Comparison of ENCODE assay signal across 13 mouse cellular contexts in the genomic region with DNA sequence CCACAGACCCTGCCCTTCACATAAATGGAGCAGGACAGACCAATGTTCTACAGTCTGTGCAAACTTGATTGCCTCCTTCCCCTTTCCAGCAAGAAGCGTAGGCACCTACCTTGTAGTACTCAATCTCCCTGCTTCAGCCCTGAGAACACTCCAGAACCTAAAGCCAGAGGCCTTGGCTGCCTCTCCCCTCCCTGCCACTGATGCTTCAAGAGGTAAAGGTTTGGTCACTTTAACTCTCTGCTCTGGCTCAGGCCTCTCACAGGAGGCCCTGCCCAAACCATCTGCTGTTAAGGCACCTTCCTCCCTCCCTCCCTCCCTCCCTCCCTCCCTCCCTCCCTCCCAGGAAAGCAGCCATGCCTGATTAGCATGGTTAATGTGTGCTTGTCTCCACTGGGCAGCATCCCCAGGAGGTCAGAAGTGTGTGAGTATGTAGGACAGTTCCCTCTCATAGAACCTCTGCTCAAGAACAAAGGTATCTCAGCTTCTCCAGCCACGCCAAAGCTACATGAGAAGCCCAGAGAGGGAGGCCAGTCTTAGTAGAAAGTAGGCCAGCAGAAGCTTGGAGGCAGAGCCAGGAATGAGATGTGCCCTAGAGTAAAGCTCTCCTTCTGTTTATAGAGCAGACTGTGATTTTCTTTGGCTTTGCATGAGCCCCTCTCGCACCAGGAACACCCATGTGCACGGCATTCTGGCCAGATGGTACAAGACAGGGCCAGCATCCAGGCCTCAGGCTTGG. TPM values are rescaled to one million over a fixed set of nuclear protein-coding genes. Genes with fewer than 3 reads are reported as not detected.
DNase-seq lines count a peak whose midpoint lies in the region; ATAC-seq and TF ChIP-seq lines count a peak whose summit lies in the region.
"Had no signal": no experiment of that assay in that cellular context is flagged by ENCODE, and none has a peak within 500 bp of the region (broad histone marks: within the 10 kb centered on the region; RNA-seq: fewer than 3 reads in every experiment).

No protein-coding gene starts in this region.

- no peaks in the 10 kb centered on the region for H3K4me1 ChIP-seq in liver, postnatal 0 days (ENCODE audit: insufficient read depth)
- H3K4me1 ChIP-seq in kidney, postnatal 0 days (replicated peaks; ENCODE audit: insufficient read depth, low read length) = no peaks in the 10 kb centered on the region

- peaks cover 8% of the 10 kb centered on the region for H3K27me3 ChIP-seq in liver, postnatal 0 days (ENCODE audit: insufficient read depth, low read length)
- H3K27me3 ChIP-seq in kidney, postnatal 0 days (ENCODE audit: insufficient read depth, low read length) = no peaks in the 10 kb centered on the region

- no peak overlapping the region for H3K9ac ChIP-seq in liver, postnatal 0 days (replicated peaks)
- no peak overlapping the region for H3K9ac ChIP-seq in kidney, postnatal 0 days (ENCODE audit: low read depth, low read length)
- H3K9ac ChIP-seq: embryonic facial prominence, embryonic 13.5 days; heart, embryonic 13.5 days; limb, embryonic 13.5 days had no signal

- H3K27ac ChIP-seq in gastrocnemius, adult 2 months = peak overlapping the region; percentile 51
- no peak overlapping the region for H3K27ac ChIP-seq in liver, postnatal 0 days (ENCODE audit: low read depth)
- no peak overlapping the region for H3K27ac ChIP-seq in kidney, postnatal 0 days
- H3K27ac ChIP-seq: embryonic facial prominence, embryonic 13.5 days; heart, embryonic 13.5 days; limb, embryonic 13.5 days had no signal

- no peak overlapping the region for H3K4me3 ChIP-seq in gastrocnemius, adult 2 months
- H3K4me3 ChIP-seq in liver, postnatal 0 days (ENCODE audit: low read depth, low read length) = no peak overlapping the region
- H3K4me3 ChIP-seq in kidney, postnatal 0 days (replicated peaks; ENCODE audit: low read depth, low read length) = no peak overlapping the region
- H3K4me3 ChIP-seq: embryonic facial prominence, embryonic 13.5 days; heart, embryonic 13.5 days; limb, embryonic 13.5 days had no signal

- no peak for TF ChIP-seq EP300 in liver, postnatal 0 days (IDR thresholded peaks at IDR 0.05; ENCODE audit: low read depth)

- DNase-seq in gastrocnemius, adult 2 months = no peak
- DNase-seq in gastrocnemius, postnatal 36 days = no peak
- DNase-seq in liver, postnatal 0 days = no peak
- no peak for DNase-seq in liver
- peak; percentile 84 for DNase-seq in cerebellum, adult 8-10 months
- DNase-seq in kidney, postnatal 0 days (ENCODE audit: low spot score) = no peak
- DNase-seq in heart, postnatal 25 days (ENCODE audit: low spot score) = no peak
- DNase-seq: lung, postnatal 4 days had no signal

- 78% methylated on average over 4 of the region's 4 CpGs for WGBS in liver, postnatal 0 days (ENCODE audit: insufficient replicate concordance)
- 85% methylated on average over 4 of the region's 4 CpGs for WGBS in kidney, postnatal 0 days

- intact Hi-C loops in gastrocnemius, adult 2 months (cut with DNase I) = no loop called here
- intact Hi-C loops in gastrocnemius, postnatal 36 days (cut with DNase I) = no loop called here
- intact Hi-C loops in heart, postnatal 25 days (cut with DNase I) = no loop called here

- TF ChIP-seq CTCF in gastrocnemius, adult 2 months (IDR thresholded peaks at IDR 0.05) = no peak
- no peak for TF ChIP-seq CTCF in liver, postnatal 0 days (IDR thresholded peaks at IDR 0.05; ENCODE audit: low read depth)
- no peak for TF ChIP-seq CTCF in kidney, postnatal 0 days (IDR thresholded peaks at IDR 0.05; ENCODE audit: low read depth)

- H3K4me2 ChIP-seq in liver, postnatal 0 days (ENCODE audit: low read depth, low read length) = no peak overlapping the region
- no peak overlapping the region for H3K4me2 ChIP-seq in kidney, postnatal 0 days (ENCODE audit: low read length)
- H3K4me2 ChIP-seq: embryonic facial prominence, embryonic 13.5 days; heart, embryonic 13.5 days; limb, embryonic 13.5 days had no signal

- ATAC-seq in liver, postnatal 0 days = peak; percentile 38
- ATAC-seq in kidney, postnatal 0 days (replicated peaks; ENCODE audit: low FRiP score, low read depth) = peak; percentile 50; the same call in 1 of the 2 replicates
- no peak for ATAC-seq in monocyte, adult 5-6 weeks (replicated peaks; ENCODE audit: insufficient number of reproducible peaks, low FRiP score, low TSS enrichment, poor library complexity, severe bottlenecking)
- ATAC-seq: intestine, postnatal 0 days had no signal

- no peaks in the 10 kb centered on the region for H3K9me3 ChIP-seq in liver, postnatal 0 days (ENCODE audit: low read length)
- no peaks in the 10 kb centered on the region for H3K9me3 ChIP-seq in kidney, postnatal 0 days (replicated peaks; ENCODE audit: low read length)
- H3K9me3 ChIP-seq: embryonic facial prominence, embryonic 13.5 days; heart, embryonic 13.5 days; limb, embryonic 13.5 days had no signal

- peaks cover 20% of the 10 kb centered on the region for H3K36me3 ChIP-seq in liver, postnatal 0 days (replicated peaks; ENCODE audit: insufficient read depth, low read length)
- peaks cover 18% of the 10 kb centered on the region; the same call in 1 of the 2 replicates for H3K36me3 ChIP-seq in kidney, postnatal 0 days (ENCODE audit: insufficient read depth, low read length)

RNA-seq across cellular contexts. Expression of gene Mapk8ip1, which starts 1.7 kb away (rescaled TPM):
- total RNA-seq in gastrocnemius, adult 2 months (2021) = 1 to 10 TPM; 3.0 to 3.9 TPM
- total RNA-seq in gastrocnemius, postnatal 36 days (2021) = 1 to 10 TPM; 6.9 to 7.2 TPM
- polyA plus RNA-seq in liver, postnatal 0 days (2015; fragmentation: Nextera tagmentation; extraction: Ambion mirVana) = 2.6 and 2.8 TPM in 2 replicates
- polyA plus RNA-seq in kidney, postnatal 0 days (2015; fragmentation: Nextera tagmentation; extraction: Ambion mirVana) = 25.9 and 28.2 TPM in 2 replicates
- total RNA-seq in monocyte, adult 5-6 weeks (2017) = not detected in 3 replicates
- total RNA-seq in heart, postnatal 25 days (2021) = 1 to 10 TPM; 4.7 to 5.7 TPM

RNA-seq across cellular contexts. Expression of gene 1700029I15Rik, which starts 20.4 kb away (rescaled TPM):
- 1 to 10 TPM in 1 of 2 experiments, under 1 TPM in 1; 0.69 to 1.1 TPM for total RNA-seq in gastrocnemius, adult 2 months (2021)
- total RNA-seq in gastrocnemius, postnatal 36 days (2021) = under 1 TPM; 0.81 to 0.99 TPM
- polyA plus RNA-seq in liver, postnatal 0 days (2015; fragmentation: Nextera tagmentation; extraction: Ambion mirVana) = 1.9 and 2.1 TPM in 2 replicates
- 1.8 and 2.5 TPM in 2 replicates for polyA plus RNA-seq in kidney, postnatal 0 days (2015; fragmentation: Nextera tagmentation; extraction: Ambion mirVana)
- total RNA-seq in monocyte, adult 5-6 weeks (2017) = 1.6 to 6.7 TPM (median 4.8 TPM) in 3 replicates
- total RNA-seq in heart, postnatal 25 days (2021) = 1 to 10 TPM; 1.5 to 2.1 TPM

RNA-seq across cellular contexts. Expression of gene Large2, which starts 28.1 kb away (rescaled TPM):
- total RNA-seq in gastrocnemius, adult 2 months (2021) = under 1 TPM in 1 of 2 experiments, not detected in 1; 0.64 TPM
- total RNA-seq in gastrocnemius, postnatal 36 days (2021) = under 1 TPM; 0.52 to 0.84 TPM
- 2.7 and 3.5 TPM in 2 replicates for polyA plus RNA-seq in liver, postnatal 0 days (2015; fragmentation: Nextera tagmentation; extraction: Ambion mirVana)
- 30.6 and 34.3 TPM in 2 replicates for polyA plus RNA-seq in kidney, postnatal 0 days (2015; fragmentation: Nextera tagmentation; extraction: Ambion mirVana)
- not detected in 3 replicates for total RNA-seq in monocyte, adult 5-6 weeks (2017)
- under 1 TPM in 1 of 2 experiments, not detected in 1; 0.67 TPM for total RNA-seq in heart, postnatal 25 days (2021)

RNA-seq across cellular contexts. Expression of gene Pex16, which starts 28.3 kb away (rescaled TPM):
- 10 to 100 TPM; 15.9 to 19.5 TPM for total RNA-seq in gastrocnemius, adult 2 months (2021)
- total RNA-seq in gastrocnemius, postnatal 36 days (2021) = 10 to 100 TPM; 14.1 to 23.0 TPM
- 90.6 and 95.6 TPM in 2 replicates for polyA plus RNA-seq in liver, postnatal 0 days (2015; fragmentation: Nextera tagmentation; extraction: Ambion mirVana)
- polyA plus RNA-seq in kidney, postnatal 0 days (2015; fragmentation: Nextera tagmentation; extraction: Ambion mirVana) = 34.3 and 36.8 TPM in 2 replicates
- 17.0 to 22.6 TPM (median 20.1 TPM) in 3 replicates for total RNA-seq in monocyte, adult 5-6 weeks (2017)
- 10 to 100 TPM; 19.4 to 24.5 TPM for total RNA-seq in heart, postnatal 25 days (2021)

RNA-seq across cellular contexts. Expression of gene Cry2, which starts 31.1 kb away (rescaled TPM):
- 10 to 100 TPM; 12.5 to 26.8 TPM for total RNA-seq in gastrocnemius, adult 2 months (2021)
- total RNA-seq in gastrocnemius, postnatal 36 days (2021) = 10 to 100 TPM; 16.9 to 21.9 TPM
- 9.6 and 11.9 TPM in 2 replicates for polyA plus RNA-seq in liver, postnatal 0 days (2015; fragmentation: Nextera tagmentation; extraction: Ambion mirVana)
- polyA plus RNA-seq in kidney, postnatal 0 days (2015; fragmentation: Nextera tagmentation; extraction: Ambion mirVana) = 10.1 and 12.8 TPM in 2 replicates
- 4.2 to 10.6 TPM (median 7.3 TPM) in 3 replicates for total RNA-seq in monocyte, adult 5-6 weeks (2017)
- total RNA-seq in heart, postnatal 25 days (2021) = 10 to 100 TPM; 14.2 to 25.9 TPM
